Mouse (Mus musculus) layer of hippocampus, adult 9-10 months (tissue): ENCODE results near the gene Cyp2d26.

Experiments used
- DNase-seq: peaks from one replicate; pipeline ENCODE4 v3.0.0; 2022; ENCODE audit warnings: low spot score

Cyp2d26 gene

DNA sequence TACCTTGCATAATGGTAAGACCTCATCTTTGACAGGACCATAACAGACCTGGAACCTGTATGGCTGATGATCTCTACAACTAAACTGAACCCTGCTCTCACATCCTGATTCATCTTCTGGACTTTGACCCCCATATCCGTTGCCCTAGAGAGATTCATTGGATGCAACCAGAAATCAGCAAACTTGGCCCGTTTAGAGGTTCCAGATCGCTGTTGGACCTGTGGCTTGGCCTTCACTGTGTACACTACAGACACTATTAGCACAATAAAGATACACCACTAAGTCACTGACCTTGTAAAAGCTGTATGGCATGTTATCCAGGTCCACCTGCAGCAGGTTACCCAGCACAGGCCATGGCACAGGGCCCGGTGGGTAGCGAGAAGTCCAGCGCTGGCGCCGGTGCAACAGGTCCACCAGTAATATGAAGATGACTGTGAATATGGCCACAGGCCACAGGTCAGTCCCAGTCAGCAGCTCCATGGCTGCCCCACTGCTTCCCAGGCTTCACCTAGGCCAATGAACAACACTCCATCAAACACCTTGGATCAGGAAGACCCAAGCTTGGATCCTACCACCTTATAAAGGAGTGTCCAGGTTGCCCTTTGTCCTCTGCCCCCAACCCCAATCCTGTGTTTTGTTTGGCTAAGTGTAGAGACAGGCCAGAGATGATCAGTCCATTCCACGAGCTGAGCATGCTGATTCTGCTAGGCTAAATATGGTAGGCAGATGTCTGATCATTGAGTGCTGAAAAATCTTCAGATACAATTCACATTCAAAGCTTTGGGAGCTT, 30.3 kb downstream of the Cyp2d26 start, which contains the start of gene Cyp2d40:
Gene Cyp2d40, minus strand, starts transcription at position 553 of the 790 bp plus-strand sequence.
- DNase-seq: no peak

DNA sequence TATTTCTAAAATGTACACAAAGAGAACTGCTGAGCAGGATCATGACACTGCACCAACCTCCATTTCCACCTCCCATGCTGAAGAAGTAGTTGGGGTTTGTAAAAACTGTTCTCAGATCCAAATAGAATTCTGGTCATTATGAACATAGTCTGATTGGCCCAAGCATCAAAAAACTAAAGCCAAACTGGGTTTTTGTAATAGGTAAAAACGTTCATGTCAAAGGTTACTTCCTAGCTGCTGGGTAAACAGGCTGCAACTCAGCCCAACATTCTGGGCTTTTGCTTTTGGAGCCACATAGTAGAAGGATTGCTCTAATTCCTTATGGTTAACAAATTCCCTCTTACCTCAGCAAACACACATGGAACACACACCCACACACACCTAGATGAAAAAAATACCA, 46.0 kb downstream of the Cyp2d26 start:
- no peak for DNase-seq

GRCm38 (mm10) chr15:82747516-82747915, 46.6 kb downstream of the Cyp2d26 start:
- DNase-seq: no peak
